Mouse (Mus musculus) liver, embryonic 14.5 days (tissue): ENCODE results near the gene Rheb.

ENCODE experiments used
- CTCF ChIP-seq: IDR thresholded peaks from 2 replicates; pipeline ENCODE4 v1.5.1; 2016; ENCODE audit warnings: antibody characterized with exemption, low read depth, control low read depth
- EP300 ChIP-seq: IDR thresholded peaks from 2 replicates; pipeline ENCODE4 v1.6.1; 2016; ENCODE audit warnings: antibody characterized with exemption, low read depth

GRCm38 (mm10) chr5:24863804-24864203 lies 21.4 kb upstream of the Rheb start:
- TF ChIP-seq CTCF (no peak), EP300 (peak; percentile 15; the same call in 1 of the 2 replicates)
